Mouse (Mus musculus): ENCODE results near the gene Gm5767.

Gene Gm5767

DNA sequence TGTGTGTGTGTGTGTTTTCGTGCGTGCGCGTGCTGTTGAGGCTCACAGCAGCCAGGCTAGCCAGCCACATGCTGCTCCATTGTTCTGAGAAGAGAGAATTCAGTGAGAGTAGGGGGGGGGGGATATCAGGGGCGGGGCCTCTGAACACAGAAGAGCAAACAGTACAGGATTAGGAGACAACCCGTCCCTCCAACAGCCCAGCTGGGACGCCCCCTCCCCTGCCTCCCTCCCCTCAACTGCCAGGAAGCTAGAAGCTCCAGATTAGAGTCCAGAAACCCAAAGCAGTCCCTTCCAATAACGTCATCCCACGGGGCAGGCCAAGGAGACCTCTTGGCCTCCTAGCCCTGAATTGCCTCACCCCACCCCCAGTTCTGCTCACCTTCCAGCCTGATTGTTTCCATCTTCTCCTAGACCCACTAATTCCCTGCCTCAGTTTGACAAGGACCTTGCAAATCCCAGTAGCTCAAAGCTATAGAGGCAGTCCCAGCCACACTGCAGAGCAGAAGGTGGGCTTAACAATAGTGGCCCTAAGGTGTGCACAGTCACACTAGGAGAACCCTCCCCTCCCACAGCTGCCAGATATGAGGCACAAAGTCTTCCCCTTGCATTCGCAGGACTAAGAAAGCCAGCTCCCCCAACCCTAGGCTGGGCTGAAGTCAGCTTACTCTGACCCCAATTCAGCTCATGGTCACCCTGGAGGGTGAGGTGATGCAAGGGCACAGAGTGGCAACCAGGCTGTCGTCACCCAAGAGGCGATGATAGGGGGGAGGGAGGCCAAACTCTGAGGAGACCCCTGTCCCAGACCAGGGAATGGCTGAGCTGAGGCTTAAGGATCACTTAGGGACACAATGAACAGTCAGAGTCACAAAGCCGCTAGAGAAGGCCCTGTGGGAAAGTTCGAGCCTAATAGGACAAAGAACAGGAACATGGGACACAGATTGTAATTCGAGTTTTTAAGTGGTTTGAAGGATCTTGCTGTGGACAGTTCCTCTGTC lies 10.2 kb upstream of the Gm5767 start:
- no peak for DNase-seq (ENCODE audit: low read depth, low spot score)

DNA sequence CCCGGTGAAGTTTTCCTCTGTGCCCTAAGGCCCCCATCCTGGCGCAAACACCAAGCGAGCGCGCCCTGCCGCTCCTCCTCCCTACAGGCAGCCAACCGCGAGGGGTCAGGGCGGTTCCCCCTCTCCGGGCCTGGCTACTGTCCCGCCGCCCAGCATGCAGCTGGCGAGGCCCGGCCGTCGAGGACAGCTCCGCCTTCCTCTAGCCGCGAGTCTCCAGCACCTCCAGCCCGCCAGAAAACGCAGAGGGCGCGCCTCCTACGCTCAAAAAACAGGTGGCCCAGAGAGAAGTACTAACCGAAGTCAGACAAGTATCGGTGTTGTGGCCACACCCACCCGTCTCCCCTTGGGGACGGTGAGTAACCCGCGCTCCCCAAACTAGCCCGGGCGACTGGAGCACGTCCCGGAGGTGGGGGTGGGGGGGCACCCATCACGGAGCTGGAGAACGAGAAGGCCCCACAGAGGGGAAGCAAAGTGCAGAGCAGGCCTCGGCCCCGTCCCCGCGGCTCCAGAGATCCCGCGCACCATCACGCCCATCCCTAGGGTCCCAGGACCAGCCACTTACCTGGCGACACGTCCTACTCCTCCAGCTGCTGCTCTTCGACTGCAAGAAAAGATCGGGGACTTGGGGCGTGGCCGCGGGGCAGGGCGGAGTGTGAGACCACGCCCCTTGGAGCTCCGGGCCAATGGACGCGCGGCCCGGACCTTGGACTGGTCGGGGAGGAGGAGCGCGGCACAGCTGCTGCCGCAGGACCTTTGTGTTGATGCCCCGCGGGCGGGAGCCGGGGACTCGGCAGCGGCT lies 8.8 kb upstream of the Gm5767 start, which contains the start of gene Carhsp1:
Gene Carhsp1, minus strand, starts transcription at position 605 of the 799 bp plus-strand sequence.
- DNase-seq (ENCODE audit: low read depth, low spot score), result peak; percentile 92

GRCm38 (mm10) chr16:8672350-8672687 lies 8.3 kb upstream of the Gm5767 start:
- no peak for DNase-seq (ENCODE audit: low read depth, low spot score)

GRCm38 (mm10) chr16:8672811-8673210 lies 7.8 kb upstream of the Gm5767 start:
- DNase-seq (ENCODE audit: low read depth, low spot score), result no peak

- DNase-seq (ENCODE audit: low read depth, low spot score), result no peak
Observed at GRCm38 (mm10) chr16:8673343-8673742, 7.2 kb upstream of the Gm5767 start.

DNA sequence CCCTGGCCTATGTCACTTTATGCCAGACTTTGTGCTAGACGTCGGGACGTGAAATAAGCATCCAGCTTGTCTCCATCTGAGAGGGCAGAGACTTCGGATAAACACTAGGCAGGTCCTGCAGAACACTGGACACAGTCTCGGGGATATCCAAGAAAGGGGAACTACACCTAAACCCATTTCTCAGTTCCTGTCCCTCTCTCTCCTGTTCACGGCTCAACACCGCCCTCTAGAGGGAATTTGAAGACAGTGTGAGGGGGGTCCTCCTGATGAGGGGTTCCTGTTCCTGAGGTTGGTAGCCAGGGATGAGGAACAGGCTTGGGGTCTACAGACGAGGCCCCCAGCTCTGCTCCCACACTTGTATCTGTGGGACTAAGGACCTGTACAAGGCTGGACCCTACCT lies 6.4 kb upstream of the Gm5767 start:
- DNase-seq (ENCODE audit: low read depth, low spot score), result peak; percentile 74

GRCm38 (mm10) chr16:8675559-8675958 lies 5.0 kb upstream of the Gm5767 start:
- DNase-seq (ENCODE audit: low read depth, low spot score), result no peak

- DNase-seq (ENCODE audit: low read depth, low spot score), result no peak
Observed at GRCm38 (mm10) chr16:8676228-8676627, 4.3 kb upstream of the Gm5767 start.

GRCm38 (mm10) chr16:8676800-8677199 lies 3.8 kb upstream of the Gm5767 start:
- DNase-seq (ENCODE audit: low read depth, low spot score), result peak; percentile 62

DNA sequence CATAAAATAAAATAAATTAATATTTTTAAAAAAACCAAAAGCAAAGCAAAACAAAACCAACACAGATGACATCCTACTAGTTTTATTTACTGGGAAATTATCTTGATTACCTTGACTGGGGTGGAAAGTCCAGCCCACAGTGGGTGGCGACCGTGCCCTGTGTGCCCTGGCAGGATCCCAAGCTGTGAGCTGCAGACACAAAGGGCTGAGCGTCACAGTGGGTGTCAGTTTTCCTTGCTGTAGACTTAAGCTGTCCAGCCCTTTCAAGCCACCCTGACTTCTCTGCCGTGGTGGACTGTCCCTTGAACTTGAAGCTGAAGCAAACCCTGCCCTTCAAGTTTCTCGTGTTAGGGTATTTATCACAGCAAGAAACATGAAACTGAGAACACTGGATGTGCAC lies 2.5 kb upstream of the Gm5767 start:
- no peak for DNase-seq (ENCODE audit: low read depth, low spot score)

DNA sequence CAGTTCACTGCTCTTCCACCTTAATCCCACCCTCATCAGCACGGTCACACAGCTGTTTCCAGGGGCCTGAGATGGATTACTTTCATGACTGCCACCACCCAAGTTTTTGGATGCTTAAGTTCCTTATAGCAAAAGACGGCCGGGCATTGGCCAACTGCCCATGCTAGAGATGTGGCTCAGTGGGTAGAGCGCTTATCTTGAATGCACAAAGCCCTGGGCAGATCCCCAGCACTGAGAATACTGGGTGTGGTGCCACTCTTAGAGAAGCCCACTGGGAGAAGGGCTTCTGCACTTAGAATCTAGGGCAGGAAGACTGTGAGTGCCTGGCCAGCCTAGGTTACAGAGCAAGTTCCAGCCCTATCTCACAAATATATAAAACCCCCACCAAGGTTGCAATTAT lies 1.9 kb upstream of the Gm5767 start:
- no peak for DNase-seq (ENCODE audit: low read depth, low spot score)

GRCm38 (mm10) chr16:8679780-8680179 lies 790 bp upstream of the Gm5767 start:
- no peak for DNase-seq (ENCODE audit: low read depth, low spot score)

- no peak for DNase-seq (ENCODE audit: low read depth, low spot score)
Observed at GRCm38 (mm10) chr16:8685087-8685486, 4.5 kb downstream of the Gm5767 start.

DNA sequence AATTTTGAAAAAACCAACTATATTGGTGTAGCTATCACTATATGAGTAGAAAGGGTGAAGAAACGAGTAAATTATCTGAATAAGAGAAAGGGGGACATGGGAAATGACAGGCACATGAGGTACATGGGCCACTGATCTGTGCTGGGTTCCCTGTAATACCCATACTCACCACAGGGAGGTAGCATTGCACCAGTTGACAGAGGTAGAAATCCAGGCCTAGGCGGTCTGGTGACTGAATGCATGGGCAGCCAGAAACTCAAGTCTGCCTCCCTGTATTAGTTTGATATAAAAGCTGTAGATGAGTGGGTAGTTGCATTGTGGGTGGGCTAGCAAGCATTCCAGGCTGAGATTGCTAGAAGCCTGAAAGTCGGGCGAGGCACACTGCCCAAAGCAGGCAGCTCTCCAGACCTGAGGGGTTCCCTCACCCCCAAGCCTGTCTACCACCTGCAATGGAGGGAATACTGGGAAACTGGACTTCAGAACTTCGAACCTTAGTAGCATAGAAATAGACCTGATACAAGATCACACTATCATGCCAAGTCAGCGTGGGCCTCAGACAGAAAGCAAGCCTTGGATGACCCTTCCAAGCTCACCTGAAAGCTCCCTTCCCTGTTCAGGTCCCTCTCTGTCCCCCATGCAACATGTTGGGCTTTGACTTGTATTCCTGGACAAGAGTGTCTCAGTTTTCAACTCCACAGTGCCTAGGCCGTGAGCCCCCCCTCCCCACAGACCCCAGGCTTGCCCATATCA lies 5.7 kb downstream of the Gm5767 start:
- peak; percentile 72 for DNase-seq (ENCODE audit: low read depth, low spot score)

DNA sequence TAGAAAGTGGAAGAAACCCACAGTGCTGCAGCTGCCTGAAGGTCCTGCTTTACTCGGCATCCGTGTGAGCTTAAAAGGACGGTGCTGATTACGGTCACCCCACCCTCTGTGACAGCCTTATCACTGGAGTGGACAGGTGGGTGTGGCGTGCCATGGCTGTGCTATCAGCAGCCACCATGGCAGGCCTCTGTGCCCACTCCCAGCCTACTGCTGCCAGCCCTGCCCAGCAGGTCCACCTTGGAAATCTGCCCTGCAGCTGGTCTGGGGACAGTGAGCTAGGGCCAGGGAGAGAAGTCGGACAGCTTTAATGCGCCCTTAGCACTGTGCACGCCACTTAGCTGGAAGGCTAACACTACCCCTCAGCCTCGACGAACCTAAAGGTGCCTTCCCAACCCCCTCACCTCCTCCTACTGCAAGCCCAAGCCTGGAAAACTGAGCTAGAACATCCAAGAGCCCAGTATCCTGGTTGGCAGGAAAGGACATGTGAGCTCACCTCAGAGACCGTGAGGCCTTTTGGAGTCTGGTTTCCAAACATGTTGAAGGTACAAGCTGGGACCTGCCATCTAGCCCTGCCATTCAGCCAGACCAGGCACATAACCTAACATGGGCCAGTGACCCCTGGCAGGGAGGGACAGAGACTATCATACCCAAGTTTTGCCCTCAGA lies 6.4 kb downstream of the Gm5767 start:
- DNase-seq (ENCODE audit: low read depth, low spot score), result no peak

GRCm38 (mm10) chr16:8687559-8688112 lies 7.1 kb downstream of the Gm5767 start:
- DNase-seq (ENCODE audit: low read depth, low spot score), result no peak

- no peak for DNase-seq (ENCODE audit: low read depth, low spot score)
Observed at GRCm38 (mm10) chr16:8689979-8690656, 9.5 kb downstream of the Gm5767 start.

DNA sequence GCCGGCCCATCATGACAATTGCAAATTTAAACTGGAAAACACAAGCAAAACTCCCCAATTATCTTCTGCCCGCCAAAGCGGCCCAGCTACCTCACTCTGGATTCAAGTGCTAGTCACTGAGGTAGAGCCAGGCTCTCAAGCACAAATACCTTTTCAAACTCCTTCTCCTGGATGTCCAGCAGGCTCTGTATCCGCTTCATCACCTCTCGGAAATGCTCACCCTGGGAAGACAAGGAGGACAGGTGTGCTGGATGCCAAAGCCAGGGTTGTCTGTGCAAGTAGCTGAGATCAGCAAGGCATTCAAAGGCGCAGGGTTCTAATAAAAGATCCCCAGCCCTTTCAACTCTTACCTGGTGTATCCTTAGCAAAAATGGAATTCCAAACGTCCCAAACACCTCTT lies 10.6 kb downstream of the Gm5767 start:
- DNase-seq (ENCODE audit: low read depth, low spot score), result no peak

GRCm38 (mm10) chr16:8699556-8699955 lies 19.0 kb downstream of the Gm5767 start:
- DNase-seq (ENCODE audit: low read depth, low spot score), result no peak

DNA sequence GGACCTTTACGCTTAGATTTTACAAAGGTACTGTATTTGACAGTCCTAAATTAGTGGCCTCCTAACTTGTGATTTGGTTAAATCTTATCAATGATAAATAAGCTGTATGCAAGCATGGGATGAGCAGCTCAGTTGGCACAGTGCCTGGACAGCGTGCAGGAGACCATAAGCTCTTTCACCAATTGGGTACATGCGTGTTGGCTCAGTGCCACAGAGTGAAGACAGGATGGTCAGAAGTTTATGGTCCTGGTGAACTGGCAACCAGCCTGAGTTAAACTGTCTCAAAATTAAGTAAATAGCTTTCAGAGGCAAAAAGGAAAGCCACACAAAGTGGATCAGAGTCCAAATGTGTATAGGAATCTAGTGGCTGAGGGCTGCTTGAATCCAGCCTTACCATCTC lies 20.0 kb downstream of the Gm5767 start:
- DNase-seq (ENCODE audit: low read depth, low spot score), result no peak

All from CD4-positive helper T cell, adult 2 months (primary cell).